Mouse (Mus musculus): ENCODE results near the gene Tnni1.
A peak's percentile ranks its signal among the peaks of the same experiment; 100 is the strongest.

Gene Tnni1

DNA sequence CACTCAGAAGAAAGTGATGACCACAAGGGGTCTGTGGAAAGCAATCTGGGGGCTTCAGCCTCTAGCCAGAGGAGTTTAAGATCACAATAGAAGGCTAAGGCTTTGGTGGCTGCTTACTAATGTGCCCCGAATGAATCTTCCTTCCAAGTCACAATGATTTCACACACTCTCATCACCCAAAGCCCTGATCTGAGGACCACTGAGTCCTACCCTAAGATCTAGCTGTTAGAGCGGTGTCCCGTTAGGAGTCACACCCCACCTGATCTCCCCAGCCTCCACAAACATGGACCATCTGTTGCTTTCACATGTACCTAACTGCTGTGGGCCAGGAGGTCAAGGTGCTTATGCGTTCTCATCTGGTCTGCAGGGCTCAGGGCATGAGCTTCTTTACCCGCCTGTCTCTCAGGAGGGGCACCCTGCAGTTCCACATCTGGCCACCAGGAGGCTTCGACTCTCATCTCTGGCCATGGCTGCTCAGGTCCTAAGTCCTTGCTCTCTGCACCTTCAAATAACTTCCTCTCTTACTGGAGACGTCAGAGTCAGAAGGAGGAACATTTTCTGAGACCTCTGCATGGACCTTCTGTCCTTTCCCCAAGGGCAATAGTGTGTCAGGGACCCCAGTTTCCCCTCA lies 31.9 kb downstream of the Tnni1 start:
- DNase-seq, result peak; percentile 44

- no peak for DNase-seq
Observed at GRCm38 (mm10) chr1:135812205-135812604, 33.0 kb downstream of the Tnni1 start.

- DNase-seq, result no peak
Observed at GRCm38 (mm10) chr1:135812618-135813017, 33.4 kb downstream of the Tnni1 start.

- DNase-seq, result no peak
Observed at GRCm38 (mm10) chr1:135813071-135813470, 33.8 kb downstream of the Tnni1 start.

DNA sequence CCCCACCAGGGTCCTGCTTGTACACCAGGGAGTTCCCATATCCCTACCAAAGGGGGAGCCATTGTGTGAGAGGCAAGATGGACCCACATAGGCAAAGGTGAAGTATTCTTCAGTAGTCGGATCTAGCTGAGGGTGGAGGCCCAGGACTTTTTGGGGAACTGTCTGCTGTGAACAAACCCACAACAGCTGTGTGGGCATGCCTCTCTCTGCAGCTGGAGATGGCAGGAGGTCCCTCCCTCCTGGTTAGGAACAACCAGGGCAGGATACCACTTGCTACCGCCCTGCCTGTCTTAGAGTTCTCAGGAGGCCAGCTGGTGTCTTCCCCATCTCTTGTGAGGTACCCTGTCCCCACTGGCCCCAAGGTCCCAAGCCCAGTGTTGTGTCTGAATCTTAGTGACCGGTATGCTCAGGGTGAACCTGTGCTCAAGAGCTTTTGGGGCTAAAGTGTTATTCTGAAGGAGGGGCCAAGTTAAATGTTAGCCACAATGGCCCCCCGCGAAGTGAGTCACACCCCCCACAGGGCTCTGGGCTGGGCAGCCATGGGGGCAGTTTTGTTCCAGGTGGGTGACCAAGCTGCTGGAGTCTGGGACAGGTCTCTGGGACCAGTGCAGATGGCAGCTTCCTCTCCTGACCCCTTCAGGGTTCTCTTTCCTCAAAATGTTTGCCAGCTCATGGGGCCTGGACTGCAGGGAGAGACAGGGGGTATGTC lies 34.6 kb downstream of the Tnni1 start:
- no peak for DNase-seq

DNA sequence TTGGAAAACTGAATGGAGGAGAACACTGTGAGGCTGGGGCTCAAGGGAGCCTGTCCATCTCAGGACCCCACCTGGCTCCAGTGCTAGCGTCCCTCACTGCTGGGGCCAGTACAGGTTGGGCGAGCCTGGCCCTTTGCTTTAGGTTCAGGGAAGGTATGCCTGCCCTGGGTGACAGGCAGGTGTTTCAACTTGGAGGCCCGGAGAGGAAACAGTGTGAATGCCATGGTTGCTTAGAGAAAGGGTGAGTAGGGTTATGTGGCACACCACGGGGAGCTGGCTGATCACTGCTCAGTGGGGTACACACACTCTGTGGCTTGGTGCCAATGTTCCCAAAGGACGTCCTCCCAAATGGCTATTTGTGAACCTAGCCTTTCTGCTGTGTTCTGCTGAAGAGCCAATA lies 35.3 kb downstream of the Tnni1 start:
- no peak for DNase-seq

- DNase-seq, result no peak
Observed at GRCm38 (mm10) chr1:135817595-135817994, 38.4 kb downstream of the Tnni1 start.

DNA sequence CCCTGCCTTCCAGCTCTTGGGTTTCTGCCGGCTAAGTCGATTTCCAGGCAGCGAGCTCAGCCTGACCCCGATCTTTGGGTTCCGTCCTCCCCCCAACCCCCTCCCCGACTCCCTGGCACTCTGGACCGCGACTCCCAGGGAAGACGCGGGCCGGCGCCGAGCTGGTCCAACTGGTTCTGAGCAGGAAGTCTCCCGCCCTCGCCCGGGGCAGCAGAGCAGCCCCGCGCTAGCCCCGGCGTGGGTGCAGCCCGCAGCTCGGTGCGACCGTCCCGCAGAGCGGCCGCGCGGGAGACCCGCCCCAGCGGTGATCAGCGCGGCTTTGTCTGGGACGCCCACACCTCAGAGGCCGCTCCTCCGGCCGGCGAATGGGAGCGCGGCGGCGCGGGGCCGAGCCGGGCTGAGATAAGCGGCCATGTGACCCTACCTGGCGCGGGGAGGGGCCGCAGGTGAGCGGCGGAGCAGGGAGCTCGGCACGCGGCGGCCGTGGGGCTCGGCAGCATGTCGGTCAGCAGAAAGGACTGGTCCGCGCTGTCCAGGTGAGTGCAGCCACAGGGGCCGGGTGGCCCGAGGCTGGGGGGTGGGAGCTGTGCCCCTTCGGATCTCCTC lies 39.4 kb downstream of the Tnni1 start, which contains the start of gene Lad1:
Gene Lad1, plus strand, starts transcription at position 118 of the 606 bp plus-strand sequence.
- DNase-seq, result no peak

- no peak for DNase-seq
Observed at GRCm38 (mm10) chr1:135820071-135820470, 40.8 kb downstream of the Tnni1 start.

GRCm38 (mm10) chr1:135820736-135821364 lies 41.6 kb downstream of the Tnni1 start:
- no peak for DNase-seq

GRCm38 (mm10) chr1:135821780-135822179 lies 42.5 kb downstream of the Tnni1 start:
- no peak for DNase-seq

GRCm38 (mm10) chr1:135828918-135829317 lies 49.7 kb downstream of the Tnni1 start:
- no peak for DNase-seq

DNA sequence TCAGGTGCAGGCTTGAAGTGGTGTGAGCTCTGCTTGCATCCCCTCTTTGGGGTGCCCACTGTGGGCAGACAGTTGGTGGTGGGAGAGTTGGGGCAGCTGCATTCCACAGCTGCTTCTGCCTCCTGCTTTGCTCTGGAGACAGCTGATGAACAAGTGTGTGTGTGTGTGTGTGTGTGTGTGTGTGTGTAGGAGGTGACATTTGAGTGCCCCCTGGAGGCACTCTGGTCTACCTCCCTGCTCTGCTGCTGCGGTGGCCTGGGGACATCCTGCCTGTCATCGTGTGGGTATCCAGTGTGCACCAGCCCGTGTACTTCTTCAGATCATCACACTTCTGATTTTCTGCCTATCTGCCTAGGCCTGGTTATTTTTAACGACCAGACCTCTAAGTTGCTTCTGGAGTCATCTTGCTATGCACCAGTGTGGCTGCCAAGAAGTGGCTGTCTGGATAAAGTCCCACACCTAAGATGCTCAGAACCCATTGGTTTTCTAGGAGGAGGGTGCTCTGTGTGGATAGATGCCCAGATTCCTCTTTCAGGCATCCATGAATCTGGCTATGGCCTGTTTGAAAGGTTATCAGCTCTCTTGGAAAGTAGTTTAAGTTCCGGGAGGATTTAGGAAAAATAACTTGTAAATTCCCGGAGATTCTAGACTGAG lies 55.1 kb downstream of the Tnni1 start:
- no peak for DNase-seq

- no peak for DNase-seq
Observed at GRCm38 (mm10) chr1:135834983-135835382, 55.7 kb downstream of the Tnni1 start.

GRCm38 (mm10) chr1:135835716-135836483 lies 56.7 kb downstream of the Tnni1 start, which contains the start of gene Tnnt2:
Gene Tnnt2, plus strand, starts transcription at chr1:135836354.
- DNase-seq, result no peak

- no peak for DNase-seq
Observed at GRCm38 (mm10) chr1:135838626-135839025, 59.4 kb downstream of the Tnni1 start.

GRCm38 (mm10) chr1:135839065-135839464 lies 59.8 kb downstream of the Tnni1 start:
- DNase-seq, result no peak

GRCm38 (mm10) chr1:135840675-135841395 lies 61.6 kb downstream of the Tnni1 start:
- no peak for DNase-seq

DNA sequence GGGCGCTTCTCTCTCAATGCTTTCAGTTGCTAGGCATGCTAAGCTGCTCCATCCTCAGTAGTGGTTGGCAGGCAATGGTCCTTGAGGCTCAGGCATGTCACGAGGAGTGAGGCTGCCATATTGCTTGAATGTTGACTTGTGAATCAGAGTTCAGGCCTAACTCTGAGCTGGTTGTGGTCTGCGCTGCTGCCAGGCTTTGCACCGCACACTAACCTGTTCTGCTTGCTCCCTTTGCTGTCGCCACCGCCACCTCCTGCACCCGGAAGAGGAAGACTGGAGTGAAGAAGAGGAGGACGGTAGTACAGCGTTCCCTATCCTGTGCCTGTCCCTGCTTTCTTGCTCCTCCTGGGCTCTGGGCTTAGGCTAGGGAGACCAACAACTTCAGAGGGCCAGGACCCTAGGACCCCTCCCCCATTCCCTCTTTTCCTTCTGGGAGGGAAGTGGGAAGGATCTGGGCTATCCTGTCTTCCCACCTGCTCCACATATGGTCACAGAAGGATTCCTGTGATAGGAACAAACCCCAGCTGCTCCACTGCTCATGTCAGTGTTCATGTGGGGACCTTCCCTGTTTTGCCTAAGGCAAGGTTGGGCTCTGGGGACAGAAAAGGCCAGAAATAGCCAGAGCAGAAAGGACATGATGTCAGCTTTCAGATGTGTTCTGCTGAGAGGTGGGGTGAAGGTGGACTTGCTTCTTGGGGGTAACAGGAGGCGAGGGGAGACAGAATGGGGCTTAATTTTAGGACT lies 64.5 kb downstream of the Tnni1 start:
- no peak for DNase-seq

DNA sequence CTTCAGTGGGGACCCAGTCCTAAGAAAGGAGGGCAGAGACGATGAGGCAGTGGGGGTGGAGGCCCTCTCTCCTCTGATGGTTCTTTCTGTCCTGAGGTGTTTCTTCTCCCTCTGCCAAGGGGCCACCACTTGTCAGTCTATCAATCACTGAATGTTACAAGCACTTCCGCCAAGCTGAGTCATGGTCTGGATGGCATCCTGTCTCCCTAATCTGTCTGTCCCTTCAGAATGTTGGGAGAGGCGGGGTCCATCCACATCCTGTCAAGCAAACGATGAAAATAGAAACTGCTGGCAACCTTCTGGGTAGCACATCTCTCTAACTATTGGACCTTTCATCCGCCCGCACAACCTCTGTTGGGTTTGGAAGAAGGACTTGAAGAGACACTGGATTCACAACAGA lies 65.2 kb downstream of the Tnni1 start:
- DNase-seq, result no peak

- no peak for DNase-seq
Observed at GRCm38 (mm10) chr1:135846632-135847031, 67.4 kb downstream of the Tnni1 start.

All from cerebellum, adult 11 months (tissue).